Mouse (Mus musculus) heart, adult 18-20 months (tissue): ENCODE measurements around the gene Exosc7. TPM values are rescaled to one million over a fixed set of nuclear protein-coding genes. Genes with fewer than 3 reads are reported as not detected.

Source experiments
- DNase-seq, 2 experiments: peaks; one replicate each; pipeline ENCODE4 v3.0.0; 2021 to 2022; ENCODE audit warnings: mixed read lengths in 1 of 2
- total RNA-seq, 2 experiments: library from RNA; stranded (reverse); gene quantifications; 2 replicates each; pipeline ENCODE4 v1.2.3; 2021

Exosc7 gene
- total RNA-seq, 2 experiments from 2014 or later, result 30.3 to 31.3 TPM

GRCm38 (mm10) chr9:123185546-123185945 lies 72.5 kb downstream of the Exosc7 start:
- DNase-seq, result peak in 1 of 2 experiments; percentile 25

Other genes starting within 250 kb of the Exosc7 start
- 10 to 100 TPM; 55.1 to 62.7 TPM for gene Zfp445, start 247.2 kb upstream of the Exosc7 start, total RNA-seq
- gene Zkscan7, start 227.5 kb upstream of the Exosc7 start, total RNA-seq, result 1 to 10 TPM; 6.3 to 6.8 TPM
- gene Zfp105, start 190.1 kb upstream of the Exosc7 start, total RNA-seq, result 1 to 10 TPM; 1.0 to 1.1 TPM
- 10 to 100 TPM; 15.4 to 16.6 TPM for gene 1110059G10Rik, start 162.2 kb upstream of the Exosc7 start, total RNA-seq
- under 1 TPM; 0.67 to 0.77 TPM for gene Kif15, start 162.2 kb upstream of the Exosc7 start, total RNA-seq
- gene Tmem42, start 91.9 kb upstream of the Exosc7 start, total RNA-seq, result 10 to 100 TPM; 12.1 to 12.4 TPM
- not detected for gene Tgm4, start 78.5 kb upstream of the Exosc7 start, total RNA-seq
- 10 to 100 TPM; 38.7 to 39.7 TPM for gene Zdhhc3, start within 50 bp of the Exosc7 start, total RNA-seq
- 10 to 100 TPM; 39.9 to 51.1 TPM for gene Clec3b, start 37.7 kb downstream of the Exosc7 start, total RNA-seq
- gene Cdcp1, start 102.8 kb downstream of the Exosc7 start, total RNA-seq, result under 1 TPM; 0.17 to 0.36 TPM
- 1 to 10 TPM; 4.5 to 6.5 TPM for gene Tmem158, start 147.5 kb downstream of the Exosc7 start, total RNA-seq